Mouse (Mus musculus): ENCODE data around the gene Slc25a47. TPM values are rescaled to one million over a fixed set of nuclear protein-coding genes. Genes with fewer than 3 reads are reported as not detected.

Gene Slc25a47
- total RNA-seq (2021): 1 to 10 TPM; 5.1 to 7.9 TPM
- long read RNA-seq, experiment 1, partial matches to known transcripts: 2 of 4 reads
- long read RNA-seq, experiment 1, other reads (novel, unspliced or antisense): 2 of 4 reads
- long read RNA-seq, experiment 2, partial matches to known transcripts: 0 of 6 reads
- long read RNA-seq, experiment 2, other reads (novel, unspliced or antisense): 6 of 6 reads

GRCm38 (mm10) chr12:108835840-108836409 lies at the start of gene Slc25a47, which contains the start of gene Slc25a29:
Gene Slc25a47 (plus strand): TSS chr12:108836046.
Gene Slc25a29 (minus strand): TSS chr12:108835883.
- peak; percentile 98 for DNase-seq
- intact Hi-C loops (cut with DNase I): loop anchor here (2.0 kb wide), 1 partner anchor 41 kb away; no protein-coding TSS in a partner anchor

DNA sequence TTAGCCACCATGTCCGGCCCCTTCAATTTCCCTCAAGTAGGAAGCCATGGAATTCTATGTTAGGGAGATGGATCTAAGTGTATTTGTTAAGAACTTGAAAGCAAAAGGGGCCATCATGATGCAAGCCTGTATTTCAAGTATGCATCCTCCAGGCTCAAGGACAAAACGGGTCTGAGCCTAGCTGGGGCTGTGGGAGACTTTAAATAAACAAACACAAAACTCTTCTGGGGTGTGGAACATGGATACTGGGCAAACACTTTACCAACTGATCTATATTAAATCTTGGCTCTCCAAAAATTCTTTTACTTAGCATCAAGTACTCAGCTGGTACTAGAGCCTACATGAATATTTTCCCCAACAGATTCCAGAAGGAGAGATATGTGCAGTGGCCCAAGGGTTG lies 48.5 kb upstream of the Slc25a47 start:
- intact Hi-C loops (cut with DNase I): loop anchor here (2.0 kb wide), 1 partner anchor 17 kb away; no protein-coding TSS in a partner anchor
- no peak for DNase-seq

- intact Hi-C loops (cut with DNase I): loop anchor here (10.0 kb wide), 1 partner anchor 617 kb away; the partner anchor contains the start of genes Ccnk and Setd3
- peak; percentile 86 to 89 for DNase-seq
Measured at GRCm38 (mm10) chr12:108792152-108792545, 43.7 kb upstream of the Slc25a47 start.

DNA sequence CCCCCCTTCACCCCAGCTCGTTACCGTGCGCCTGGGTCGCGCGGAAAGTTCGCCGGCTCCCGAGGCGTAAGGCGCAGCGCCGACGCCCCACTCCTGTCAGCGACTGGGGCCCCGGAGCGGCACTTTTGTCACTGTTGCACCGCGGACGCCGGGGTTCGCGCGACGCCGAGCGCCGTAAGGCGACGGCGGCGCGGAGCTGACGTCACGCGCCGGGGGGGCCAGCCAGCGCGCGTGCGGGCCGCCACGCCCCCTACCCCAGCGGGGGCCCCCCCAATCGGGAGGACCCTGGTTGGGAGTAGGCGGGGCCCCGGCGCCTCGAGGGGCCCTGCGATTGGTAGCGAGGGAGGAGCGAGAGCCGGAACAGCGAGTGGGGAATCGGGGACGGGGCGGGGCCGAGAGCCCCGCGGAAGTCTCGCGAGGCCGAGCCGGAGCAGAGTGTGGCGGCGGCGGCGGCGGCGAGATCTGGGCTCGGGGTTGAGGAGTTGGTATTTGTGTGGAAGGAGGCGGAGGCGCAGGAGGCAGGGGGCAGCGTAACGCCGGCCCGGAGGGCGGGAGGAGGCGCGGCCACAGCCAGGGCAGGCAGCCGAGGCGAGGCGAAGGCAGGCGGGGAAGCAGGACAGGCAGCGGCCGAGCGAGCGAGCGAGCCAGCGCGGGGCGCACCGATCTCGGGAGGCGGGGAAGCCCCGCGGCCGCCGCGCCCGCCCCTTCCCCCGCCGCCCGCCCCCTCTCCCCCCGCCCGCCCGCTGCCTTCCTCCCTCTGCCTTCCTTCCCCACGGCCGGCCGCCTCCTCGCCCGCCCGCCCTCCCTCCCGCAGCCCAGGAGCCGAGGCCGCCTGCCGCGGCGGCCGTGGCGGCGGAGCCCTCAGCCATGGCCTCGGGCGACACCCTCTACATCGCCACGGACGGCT lies 43.0 kb upstream of the Slc25a47 start, which contains the start of gene Yy1:
TSS of gene Yy1 (plus strand) at position 428 of the 907 bp plus-strand sequence.
- intact Hi-C loops (cut with DNase I): loop anchor here (10.0 kb wide), 1 partner anchor 618 kb away; the partner anchor contains the start of genes Ccnk and Setd3

GRCm38 (mm10) chr12:108793453-108793941 lies 42.3 kb upstream of the Slc25a47 start:
- intact Hi-C loops (cut with DNase I): loop anchor here (10.0 kb wide), 1 partner anchor 619 kb away; the partner anchor contains the start of genes Ccnk and Setd3
- DNase-seq: peak; percentile 40 to 43

More for the DNA sequence above, 43.0 kb upstream of the Slc25a47 start, which contains the start of gene Yy1:
- peak; percentile 99 for DNase-seq

- peak; percentile 86 to 89 for DNase-seq
- intact Hi-C loops (cut with DNase I): loop anchor here (2.0 to 10.0 kb wide), 2 partner anchors 43 to 619 kb away; partner anchors contain the start of genes Ccnk, Setd3 and Slc25a47
Measured at GRCm38 (mm10) chr12:108794078-108794711, 41.7 kb upstream of the Slc25a47 start.

GRCm38 (mm10) chr12:108794979-108795537 lies 40.8 kb upstream of the Slc25a47 start:
- DNase-seq: no peak
- intact Hi-C loops (cut with DNase I): loop anchor here (2.0 to 10.0 kb wide), 3 partner anchors 42 to 620 kb away; partner anchors contain the start of genes Ccnk, Setd3, Slc25a47 and Wars

DNA sequence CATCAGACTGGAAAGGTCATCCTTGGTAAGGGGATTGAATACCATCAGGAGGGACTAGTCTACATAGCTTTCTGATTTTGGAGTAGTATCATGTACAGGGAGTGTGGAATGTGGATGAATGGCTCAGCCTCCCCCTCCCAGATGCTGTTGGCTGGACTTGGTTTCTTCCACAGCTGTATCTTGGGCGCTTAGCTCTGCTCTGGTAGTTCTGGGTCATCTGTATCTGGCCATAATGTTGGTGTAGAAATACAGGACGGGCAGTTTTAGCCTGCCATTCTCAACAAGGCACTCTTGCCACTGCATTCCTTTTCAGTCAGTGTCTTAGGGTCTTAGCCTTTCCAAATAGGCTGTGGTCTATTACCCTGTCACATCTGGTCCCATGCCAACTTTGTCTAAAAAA lies 34.2 kb upstream of the Slc25a47 start:
- no peak for DNase-seq
- intact Hi-C loops (cut with DNase I): no loop called here

GRCm38 (mm10) chr12:108804388-108804787 lies 31.5 kb upstream of the Slc25a47 start:
- no peak for DNase-seq
- intact Hi-C loops (cut with DNase I): no loop called here

DNA sequence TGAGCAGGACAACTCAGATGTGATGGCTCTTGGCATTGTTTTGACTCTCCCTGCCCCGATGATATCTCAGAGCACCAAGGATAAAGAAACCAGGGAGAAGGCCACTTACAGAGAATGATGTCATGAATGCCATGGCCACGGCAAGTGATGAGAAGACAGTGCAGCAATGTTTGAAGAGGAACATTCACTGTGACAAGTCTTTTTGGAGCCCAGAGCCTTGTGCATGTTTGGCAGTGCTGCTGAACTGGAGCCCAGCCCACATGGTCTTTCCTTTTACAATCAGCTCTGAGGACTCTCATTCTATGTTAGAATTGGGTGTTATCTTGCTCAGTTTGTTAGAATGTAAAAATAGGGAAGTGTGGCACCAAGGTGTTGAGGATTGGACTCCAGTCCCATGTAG lies 27.4 kb upstream of the Slc25a47 start:
- intact Hi-C loops (cut with DNase I): no loop called here
- no peak for DNase-seq

DNA sequence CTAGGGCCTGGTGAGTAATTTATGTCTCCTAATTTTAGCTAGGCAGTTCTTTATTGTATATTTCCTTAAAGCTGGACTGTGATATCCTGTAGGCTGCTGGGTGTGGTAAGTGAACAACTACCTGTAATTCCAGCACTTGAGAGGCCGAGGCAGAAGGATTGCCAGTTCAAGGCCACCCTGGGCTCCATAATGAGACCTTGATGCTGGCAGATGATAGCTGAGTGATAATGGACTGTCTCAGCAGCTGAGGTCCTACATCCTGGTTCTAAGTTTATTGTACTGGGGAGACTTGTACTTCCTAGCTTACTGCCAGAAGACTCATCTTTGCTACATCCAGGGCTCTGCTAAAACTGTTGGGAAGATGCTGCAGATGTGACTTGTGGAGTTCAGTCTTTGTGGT lies 26.1 kb upstream of the Slc25a47 start:
- DNase-seq: no peak
- intact Hi-C loops (cut with DNase I): loop anchor here (5.0 kb wide), 1 partner anchor 83 kb away; the partner anchor contains the start of genes Wars and Wdr25

GRCm38 (mm10) chr12:108810309-108810708 lies 25.5 kb upstream of the Slc25a47 start:
- intact Hi-C loops (cut with DNase I): loop anchor here (5.0 kb wide), 1 partner anchor 82 kb away; the partner anchor contains the start of genes Wars and Wdr25
- DNase-seq: no peak

DNA sequence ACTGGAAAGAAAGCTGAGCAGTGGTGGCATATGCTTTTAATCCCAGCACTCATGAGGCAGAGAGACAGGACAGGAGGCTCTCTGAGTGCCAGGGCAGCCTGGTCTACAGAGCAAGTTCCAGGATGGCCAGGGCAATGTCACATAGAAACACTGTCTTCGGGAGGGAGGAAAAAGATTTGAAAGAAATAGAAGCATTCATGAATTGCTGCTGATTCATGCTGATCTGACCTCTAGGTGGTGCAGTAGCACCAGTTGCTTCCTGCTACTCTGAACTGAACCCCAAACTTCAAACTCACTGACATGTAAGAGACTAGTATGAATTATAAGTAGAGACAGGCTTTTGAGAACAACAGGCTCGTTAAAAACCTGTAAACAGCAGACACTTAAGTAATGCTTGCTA lies 24.7 kb upstream of the Slc25a47 start:
- intact Hi-C loops (cut with DNase I): loop anchor here (5.0 kb wide), 1 partner anchor 81 kb away; the partner anchor contains the start of genes Wars and Wdr25
- peak in 1 of 2 experiments; percentile 36 for DNase-seq

DNA sequence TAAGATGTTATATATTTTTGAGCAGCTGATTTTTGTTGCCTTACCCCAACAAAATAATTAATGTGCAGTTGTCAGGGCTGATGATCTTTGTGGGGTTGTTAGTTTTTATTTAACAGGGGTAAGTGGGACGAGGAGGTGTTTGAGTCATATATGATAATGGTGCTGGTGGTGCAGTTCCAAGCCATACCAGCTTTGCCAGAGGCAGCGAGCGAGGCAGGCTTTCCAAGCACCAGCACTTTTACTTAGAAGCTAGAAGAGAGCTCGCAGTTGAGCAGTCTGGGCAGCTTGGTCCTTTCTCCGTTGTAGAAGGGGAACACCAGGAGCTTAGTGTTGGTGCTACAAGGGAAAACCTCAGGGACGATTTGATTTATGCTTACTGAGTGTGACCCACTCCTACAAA lies 23.4 kb upstream of the Slc25a47 start:
- intact Hi-C loops (cut with DNase I): loop anchor here (5.0 kb wide), 1 partner anchor 80 kb away; the partner anchor contains the start of genes Wars and Wdr25
- no peak for DNase-seq

DNA sequence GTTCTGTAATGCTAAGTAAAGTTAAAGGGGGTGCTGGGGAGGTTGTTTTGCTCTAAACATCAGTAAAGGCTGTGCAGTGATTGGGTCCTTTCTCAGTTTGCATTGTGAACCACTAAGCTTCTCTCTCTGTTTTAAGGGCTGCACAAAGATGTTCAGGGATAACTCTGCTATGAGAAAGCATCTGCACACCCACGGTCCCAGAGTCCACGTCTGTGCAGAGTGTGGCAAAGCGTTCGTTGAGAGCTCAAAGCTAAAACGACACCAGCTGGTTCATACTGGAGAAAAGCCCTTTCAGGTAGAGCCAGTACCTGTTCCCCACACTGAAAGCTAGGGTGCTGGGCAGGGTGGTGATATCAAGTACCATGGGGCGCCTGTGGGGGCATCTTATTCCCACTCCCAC lies 21.4 kb upstream of the Slc25a47 start:
- no peak for DNase-seq
- intact Hi-C loops (cut with DNase I): loop anchor here (2.0 to 5.0 kb wide), 2 partner anchors 14 to 78 kb away; partner anchors contain the start of genes Wars and Wdr25

- no peak for DNase-seq
- intact Hi-C loops (cut with DNase I): no loop called here
Measured at GRCm38 (mm10) chr12:108816569-108816968, 19.3 kb upstream of the Slc25a47 start.

GRCm38 (mm10) chr12:108820461-108820860 lies 15.4 kb upstream of the Slc25a47 start:
- DNase-seq: no peak
- intact Hi-C loops (cut with DNase I): no loop called here

- DNase-seq: no peak
- intact Hi-C loops (cut with DNase I): no loop called here
Measured at GRCm38 (mm10) chr12:108823036-108823435, 12.8 kb upstream of the Slc25a47 start.

Measured in heart, postnatal 14 days (tissue).